Mouse (Mus musculus) kidney, postnatal 36 days (tissue): ENCODE results near the gene Fam192a.

Source experiments
- DNase-seq, 2 experiments: peaks; one replicate each; pipeline ENCODE4 v3.0.0; 2021 to 2022; ENCODE audit warnings: mixed read lengths in 2 of 2

The Fam192a gene

GRCm38 (mm10) chr8:94569419-94569818, 32.4 kb downstream of the Fam192a start:
- DNase-seq, result no peak

- no peak for DNase-seq
Observed at GRCm38 (mm10) chr8:94568098-94568497, 33.7 kb downstream of the Fam192a start.

GRCm38 (mm10) chr8:94567159-94567849, 34.5 kb downstream of the Fam192a start:
- no peak for DNase-seq

- peak; percentile 30 to 48 for DNase-seq
Observed at GRCm38 (mm10) chr8:94566446-94567158, 35.2 kb downstream of the Fam192a start.

GRCm38 (mm10) chr8:94566033-94566432, 35.8 kb downstream of the Fam192a start:
- DNase-seq, result no peak

- no peak for DNase-seq
Observed at GRCm38 (mm10) chr8:94564421-94564820, 37.4 kb downstream of the Fam192a start.

GRCm38 (mm10) chr8:94561256-94561655, 40.5 kb downstream of the Fam192a start:
- DNase-seq, result no peak

- no peak for DNase-seq
Observed at GRCm38 (mm10) chr8:94557281-94557680, 44.5 kb downstream of the Fam192a start.

- no peak for DNase-seq
Observed at GRCm38 (mm10) chr8:94552696-94553095, 49.1 kb downstream of the Fam192a start.

GRCm38 (mm10) chr8:94551471-94552422, 50.0 kb downstream of the Fam192a start:
- no peak for DNase-seq

GRCm38 (mm10) chr8:94549998-94550397, 51.8 kb downstream of the Fam192a start:
- peak; percentile 14 to 52 for DNase-seq

GRCm38 (mm10) chr8:94549482-94549881, 52.3 kb downstream of the Fam192a start:
- no peak for DNase-seq

GRCm38 (mm10) chr8:94549041-94549440, 52.8 kb downstream of the Fam192a start:
- no peak for DNase-seq

- DNase-seq, result no peak
Observed at GRCm38 (mm10) chr8:94543981-94544380, 57.8 kb downstream of the Fam192a start.

- DNase-seq, result no peak
Observed at GRCm38 (mm10) chr8:94540889-94541795, 60.7 kb downstream of the Fam192a start.

- DNase-seq, result peak in 1 of 2 experiments; percentile 25
Observed at GRCm38 (mm10) chr8:94540025-94540424, 61.8 kb downstream of the Fam192a start.

GRCm38 (mm10) chr8:94537456-94537855, 64.3 kb downstream of the Fam192a start:
- DNase-seq, result no peak

GRCm38 (mm10) chr8:94535631-94536030, 66.2 kb downstream of the Fam192a start:
- peak; percentile 32 to 47 for DNase-seq

GRCm38 (mm10) chr8:94534612-94535011, 67.2 kb downstream of the Fam192a start:
- DNase-seq, result peak; percentile 57 to 71

GRCm38 (mm10) chr8:94532873-94533671, 68.7 kb downstream of the Fam192a start, which contains the start of gene Cpne2:
Gene Cpne2, plus strand, starts transcription at chr8:94532990.
- DNase-seq, result peak; percentile 61 to 83

- no peak for DNase-seq
Observed at GRCm38 (mm10) chr8:94532525-94532872, 69.3 kb downstream of the Fam192a start.
